Mouse (Mus musculus) testis, postnatal 14 days (tissue): ENCODE results near the gene Mars2.

Experiments used
- DNase-seq: peaks from one replicate; pipeline ENCODE4 v3.0.0; 2021; ENCODE audit warnings: low spot score

Mars2 gene

GRCm38 (mm10) chr1:55236890-55237642, at the start of gene Mars2:
Mars2 (plus strand) TSS chr1:55237177.
- DNase-seq: peak; percentile 95

GRCm38 (mm10) chr1:55192015-55192414, 45.0 kb upstream of the Mars2 start:
- DNase-seq: no peak

GRCm38 (mm10) chr1:55192824-55193223, 44.2 kb upstream of the Mars2 start:
- no peak for DNase-seq

GRCm38 (mm10) chr1:55193316-55193715, 43.7 kb upstream of the Mars2 start:
- no peak for DNase-seq

GRCm38 (mm10) chr1:55194064-55194915, 42.7 kb upstream of the Mars2 start:
- no peak for DNase-seq

GRCm38 (mm10) chr1:55195021-55195420, 42.0 kb upstream of the Mars2 start:
- no peak for DNase-seq

GRCm38 (mm10) chr1:55196327-55197003, 40.5 kb upstream of the Mars2 start:
- no peak for DNase-seq

- DNase-seq: no peak
Measured at GRCm38 (mm10) chr1:55198719-55199118, 38.3 kb upstream of the Mars2 start.

GRCm38 (mm10) chr1:55201850-55202752, 34.9 kb upstream of the Mars2 start:
- no peak for DNase-seq

- DNase-seq: no peak
Measured at GRCm38 (mm10) chr1:55205808-55206327, 31.1 kb upstream of the Mars2 start.

GRCm38 (mm10) chr1:55207561-55207960, 29.4 kb upstream of the Mars2 start:
- DNase-seq: no peak

GRCm38 (mm10) chr1:55208500-55209140, 28.4 kb upstream of the Mars2 start:
- DNase-seq: no peak

GRCm38 (mm10) chr1:55210202-55210965, 26.6 kb upstream of the Mars2 start:
- DNase-seq: no peak

- DNase-seq: no peak
Measured at GRCm38 (mm10) chr1:55211081-55211480, 25.9 kb upstream of the Mars2 start.

GRCm38 (mm10) chr1:55212771-55213170, 24.2 kb upstream of the Mars2 start:
- DNase-seq: no peak

- no peak for DNase-seq
Measured at GRCm38 (mm10) chr1:55213475-55213874, 23.5 kb upstream of the Mars2 start.

- DNase-seq: no peak
Measured at GRCm38 (mm10) chr1:55213936-55214335, 23.0 kb upstream of the Mars2 start.

GRCm38 (mm10) chr1:55215185-55215813, 21.7 kb upstream of the Mars2 start:
- DNase-seq: no peak

GRCm38 (mm10) chr1:55217191-55217590, 19.8 kb upstream of the Mars2 start:
- DNase-seq: no peak

- no peak for DNase-seq
Measured at GRCm38 (mm10) chr1:55221352-55221751, 15.6 kb upstream of the Mars2 start.
